Mouse (Mus musculus) heart, embryonic 13.5 days (tissue): ENCODE data around the gene Pih1d1. TPM values are rescaled to one million over a fixed set of nuclear protein-coding genes. Genes with fewer than 3 reads are reported as not detected.

Experiments
- ATAC-seq: fragments of 200-750 bp; cut with Nextera tagmentation; 2 replicates; pipeline ENCODE4 v1.8.0; 2017; ENCODE audit warnings: moderate TSS enrichment; ENCODE audit not compliant: insufficient number of reproducible peaks, low FRiP score, low TSS enrichment; ENCODE audit errors: extremely low read depth
- H3K27ac ChIP-seq: fragments of 300-500 bp; sonication (generic); replicated peaks from 2 replicates; pipeline ENCODE4 v1.5.1; 2015; ENCODE audit warnings: moderate library complexity, mild to moderate bottlenecking, inconsistent platforms
- H3K27me3 ChIP-seq: fragments of 300-500 bp; sonication (generic); replicated peaks from 2 replicates; pipeline ENCODE4 v1.6.1; 2015; ENCODE audit warnings: mild to moderate bottlenecking, inconsistent platforms
- H3K36me3 ChIP-seq: fragments of 300-500 bp; sonication (generic); 2 replicates; pipeline ENCODE4 v1.6.1; 2015; ENCODE audit warnings: mild to moderate bottlenecking, inconsistent platforms
- H3K4me1 ChIP-seq: fragments of 300-500 bp; sonication (generic); 2 replicates; pipeline ENCODE4 v1.6.1; 2015; ENCODE audit warnings: inconsistent platforms
- H3K4me2 ChIP-seq: fragments of 300-500 bp; sonication (generic); 2 replicates; pipeline ENCODE4 v1.6.1; 2015; ENCODE audit warnings: inconsistent platforms, mild to moderate bottlenecking, moderate library complexity
- H3K4me3 ChIP-seq: fragments of 300-500 bp; sonication (generic); 2 replicates; pipeline ENCODE4 v1.5.1; 2015; ENCODE audit warnings: moderate library complexity, mild to moderate bottlenecking, inconsistent platforms
- H3K9ac ChIP-seq: fragments of 300-500 bp; sonication (generic); 2 replicates; pipeline ENCODE4 v1.6.1; 2015; ENCODE audit warnings: inconsistent platforms, mild to moderate bottlenecking, moderate library complexity
- H3K9me3 ChIP-seq: fragments of 300-500 bp; sonication (generic); 2 replicates; pipeline ENCODE4 v1.6.1; 2016; ENCODE audit warnings: inconsistent platforms
- WGBS: fragments of 180-500 bp; shearing (Covaris S2); methylation state at CpG from one replicate; pipeline ENCODE4 v1.1.7; 2015; ENCODE audit warnings: mixed read lengths; 5-methylcytosine and 5-hydroxymethylcytosine counted together
- polyA plus RNA-seq: library from polyadenylated mRNA; unstranded; fragments of >200 nt; fragmentation: Nextera tagmentation; extraction: Ambion mirVana; gene quantifications from 2 replicates; pipeline ENCODE4 v1.2.1, GENCODE M21; 2015

Pih1d1 gene
- polyA plus RNA-seq, 1 experiment from 2014 or later, result 82.2 TPM

- peak overlapping the region; percentile 50 for H3K9ac ChIP-seq
- peaks cover 8% of the 10 kb centered on the region for H3K36me3 ChIP-seq
- H3K4me2 ChIP-seq, result peak overlapping the region; percentile 28; the same call in 1 of the 2 replicates
- no peak for ATAC-seq
- H3K4me3 ChIP-seq, result no peak overlapping the region
- no peaks in the 10 kb centered on the region for H3K9me3 ChIP-seq
- peak overlapping the region; percentile 24; the same call in 1 of the 2 replicates for H3K27ac ChIP-seq
- peaks cover 7% of the 10 kb centered on the region; the same call in 1 of the 2 replicates for H3K27me3 ChIP-seq
- H3K4me1 ChIP-seq, result peaks cover 39% of the 10 kb centered on the region
- WGBS, result 57% methylated on average over 12 of the region's 12 CpGs
Observed at GRCm38 (mm10) chr7:45137171-45138006, 16.7 kb upstream of the Pih1d1 start.

GRCm38 (mm10) chr7:45138403-45138802, 15.7 kb upstream of the Pih1d1 start:
- Histone ChIP-seq H3K36me3 (peaks cover 18% of the 10 kb centered on the region), H3K4me3 (no peak overlapping the region), H3K9me3 (no peaks in the 10 kb centered on the region), H3K27ac (0 out of 2 replicates have a peak overlapping the region, but pooled peaks have one; percentile 24), H3K9ac (peak overlapping the region; percentile 50), H3K4me1 (peaks cover 39% of the 10 kb centered on the region), H3K27me3 (peaks cover 7% of the 10 kb centered on the region; the same call in 1 of the 2 replicates), H3K4me2 (0 out of 2 replicates have a peak overlapping the region, but pooled peaks have one; percentile 28)
- WGBS, result 88% methylated on average over 1 of the region's 1 CpGs
- no peak for ATAC-seq

- no peak overlapping the region for H3K4me3 ChIP-seq
- H3K9ac ChIP-seq, result no peak overlapping the region
- H3K27ac ChIP-seq, result no peak overlapping the region
- H3K36me3 ChIP-seq, result peaks cover 35% of the 10 kb centered on the region
- H3K4me1 ChIP-seq, result peaks cover 34% of the 10 kb centered on the region
- no peak overlapping the region for H3K4me2 ChIP-seq
- no peak for ATAC-seq
- H3K27me3 ChIP-seq, result peaks cover 5% of the 10 kb centered on the region; the same call in 1 of the 2 replicates
- no peaks in the 10 kb centered on the region for H3K9me3 ChIP-seq
- 76% methylated on average over 8 of the region's 8 CpGs for WGBS
Observed at GRCm38 (mm10) chr7:45139904-45140723, 14.0 kb upstream of the Pih1d1 start.

DNA sequence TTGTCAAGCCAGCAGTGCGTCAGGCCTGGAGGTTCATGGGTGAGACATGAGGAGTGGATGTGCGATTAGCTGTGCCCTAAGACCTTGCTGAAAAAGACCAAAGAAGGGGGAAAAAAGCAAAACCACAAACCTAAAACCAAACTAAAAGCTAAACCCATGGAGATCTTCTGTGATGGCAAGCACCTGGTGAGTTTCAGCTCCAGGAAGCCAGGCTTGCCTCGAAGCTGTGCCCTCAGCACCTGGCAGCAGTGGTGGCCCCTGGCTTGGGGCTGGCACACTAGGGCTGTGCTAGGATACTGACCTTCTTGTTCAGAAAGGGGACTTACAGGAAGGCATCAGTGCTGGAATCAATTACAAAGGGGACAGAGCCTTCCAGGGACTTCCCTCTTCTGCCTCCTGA, 12.8 kb upstream of the Pih1d1 start:
- Histone ChIP-seq H3K27ac (no peak overlapping the region), H3K4me1 (peaks cover 27% of the 10 kb centered on the region), H3K27me3 (no peaks in the 10 kb centered on the region; the same call in 1 of the 2 replicates), H3K9me3 (no peaks in the 10 kb centered on the region), H3K36me3 (peaks cover 46% of the 10 kb centered on the region), H3K4me2 (no peak overlapping the region), H3K4me3 (no peak overlapping the region), H3K9ac (no peak overlapping the region)
- 86% methylated on average over 3 of the region's 3 CpGs for WGBS
- no peak for ATAC-seq

DNA sequence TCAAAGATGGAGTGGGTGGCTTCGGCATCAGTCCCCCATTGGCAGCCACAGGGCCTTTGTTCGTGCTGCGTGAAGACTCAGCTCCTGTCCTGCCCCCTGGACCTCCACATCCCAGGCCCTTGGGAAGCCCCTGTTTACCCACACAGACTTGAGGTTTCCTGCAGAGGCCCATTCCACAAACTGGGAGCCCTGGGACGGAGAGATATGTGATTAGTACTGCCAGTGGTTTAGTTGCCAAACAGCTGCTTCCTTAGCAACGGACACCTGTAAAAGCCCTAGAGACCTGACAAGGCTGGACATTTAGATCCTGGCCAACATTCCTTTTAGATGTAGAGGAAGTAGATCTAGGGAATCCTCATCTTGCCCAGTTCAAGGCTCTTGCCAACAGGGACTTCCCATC, 12.2 kb upstream of the Pih1d1 start:
- ATAC-seq, result no peak
- no peak overlapping the region for H3K4me2 ChIP-seq
- H3K4me3 ChIP-seq, result no peak overlapping the region
- H3K9ac ChIP-seq, result no peak overlapping the region; the same call in 1 of the 2 replicates
- H3K27me3 ChIP-seq, result no peaks in the 10 kb centered on the region; the same call in 1 of the 2 replicates
- no peak overlapping the region for H3K27ac ChIP-seq
- WGBS, result 77% methylated on average over 5 of the region's 5 CpGs
- no peaks in the 10 kb centered on the region for H3K9me3 ChIP-seq
- H3K4me1 ChIP-seq, result peaks cover 23% of the 10 kb centered on the region
- peaks cover 52% of the 10 kb centered on the region for H3K36me3 ChIP-seq

GRCm38 (mm10) chr7:45144368-45145174, 9.5 kb upstream of the Pih1d1 start:
- Histone ChIP-seq H3K27me3 (no peaks in the 10 kb centered on the region), H3K9me3 (no peaks in the 10 kb centered on the region), H3K9ac (no peak overlapping the region), H3K27ac (no peak overlapping the region), H3K4me3 (no peak overlapping the region), H3K4me2 (no peak overlapping the region), H3K36me3 (peaks cover 66% of the 10 kb centered on the region), H3K4me1 (peaks cover 9% of the 10 kb centered on the region)
- ATAC-seq, result no peak
- 79% methylated on average over 13 of the region's 13 CpGs for WGBS

- no peaks in the 10 kb centered on the region for H3K9me3 ChIP-seq
- H3K27me3 ChIP-seq, result no peaks in the 10 kb centered on the region
- WGBS, result 89% methylated on average over 8 of the region's 8 CpGs
- ATAC-seq, result no peak
- H3K4me3 ChIP-seq, result no peak overlapping the region
- peaks cover 6% of the 10 kb centered on the region; the same call in 1 of the 2 replicates for H3K4me1 ChIP-seq
- H3K9ac ChIP-seq, result no peak overlapping the region
- H3K27ac ChIP-seq, result no peak overlapping the region
- no peak overlapping the region for H3K4me2 ChIP-seq
- H3K36me3 ChIP-seq, result peaks cover 66% of the 10 kb centered on the region
Observed at GRCm38 (mm10) chr7:45145460-45145859, 8.6 kb upstream of the Pih1d1 start.

DNA sequence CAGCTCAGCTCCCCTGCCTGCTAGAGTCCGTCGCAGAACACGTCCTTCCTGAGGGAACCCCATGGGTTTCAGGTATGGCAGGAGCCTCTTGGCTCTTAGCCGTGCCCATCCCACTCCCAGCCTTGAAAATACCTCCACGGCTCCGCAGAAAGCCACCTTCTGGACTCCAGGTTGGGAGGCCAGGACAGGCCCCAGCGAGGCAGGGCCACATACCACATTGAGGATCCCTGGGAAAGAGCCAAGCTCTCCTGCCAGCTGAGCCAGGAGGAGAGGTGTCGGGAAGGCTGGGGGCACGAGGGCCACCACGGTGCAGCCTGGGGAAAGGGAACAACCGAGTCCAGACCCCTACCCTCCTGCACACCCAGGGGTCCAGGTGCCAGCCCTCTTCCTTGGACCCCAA, 6.8 kb upstream of the Pih1d1 start:
- H3K9ac ChIP-seq, result no peak overlapping the region
- no peak overlapping the region for H3K4me2 ChIP-seq
- peaks cover 60% of the 10 kb centered on the region for H3K36me3 ChIP-seq
- no peak for ATAC-seq
- no peaks in the 10 kb centered on the region for H3K27me3 ChIP-seq
- H3K4me1 ChIP-seq, result peaks cover 11% of the 10 kb centered on the region
- H3K27ac ChIP-seq, result no peak overlapping the region
- 88% methylated on average over 11 of the region's 11 CpGs for WGBS
- no peak overlapping the region for H3K4me3 ChIP-seq
- no peaks in the 10 kb centered on the region for H3K9me3 ChIP-seq

GRCm38 (mm10) chr7:45147899-45148298, 6.2 kb upstream of the Pih1d1 start:
- Histone ChIP-seq H3K4me1 (peaks cover 11% of the 10 kb centered on the region), H3K9me3 (no peaks in the 10 kb centered on the region)
- 71% methylated on average over 11 of the region's 11 CpGs for WGBS

GRCm38 (mm10) chr7:45148534-45149098, 5.5 kb upstream of the Pih1d1 start:
- no peak overlapping the region for H3K4me3 ChIP-seq
- ATAC-seq, result no peak
- H3K9ac ChIP-seq, result no peak overlapping the region
- H3K4me2 ChIP-seq, result no peak overlapping the region
- 40% methylated on average over 4 of the region's 4 CpGs for WGBS
- H3K4me1 ChIP-seq, result peaks cover 15% of the 10 kb centered on the region
- H3K36me3 ChIP-seq, result peaks cover 46% of the 10 kb centered on the region
- no peaks in the 10 kb centered on the region for H3K27me3 ChIP-seq
- peak overlapping the region; percentile 26; the same call in 1 of the 2 replicates for H3K27ac ChIP-seq
- no peaks in the 10 kb centered on the region for H3K9me3 ChIP-seq

More at GRCm38 (mm10) chr7:45147899-45148298, 6.2 kb upstream of the Pih1d1 start:
- peaks cover 53% of the 10 kb centered on the region for H3K36me3 ChIP-seq
- H3K4me3 ChIP-seq, result no peak overlapping the region
- ATAC-seq, result no peak
- H3K27ac ChIP-seq, result peak overlapping the region; percentile 26; the same call in 1 of the 2 replicates
- no peaks in the 10 kb centered on the region for H3K27me3 ChIP-seq
- H3K4me2 ChIP-seq, result no peak overlapping the region
- no peak overlapping the region for H3K9ac ChIP-seq
